Mouse (Mus musculus): ENCODE data around the gene Epn2. TPM values are rescaled to one million over a fixed set of nuclear protein-coding genes. Genes with fewer than 3 reads are reported as not detected.

Epn2 gene
- total RNA-seq, 2 experiments from 2014 or later: not detected

GRCm38 (mm10) chr11:61473630-61474029 is 105.9 kb downstream of the Epn2 start:
- no peak for ATAC-seq (replicated peaks; ENCODE audit: poor library complexity, severe bottlenecking)

- no peak for ATAC-seq (replicated peaks; ENCODE audit: poor library complexity, severe bottlenecking)
Observed at GRCm38 (mm10) chr11:61470880-61471279, 108.6 kb downstream of the Epn2 start.

- peak; percentile 93 for ATAC-seq (replicated peaks; ENCODE audit: poor library complexity, severe bottlenecking)
Observed at GRCm38 (mm10) chr11:61469317-61469917, 110.1 kb downstream of the Epn2 start.

GRCm38 (mm10) chr11:61468534-61468933 is 111.0 kb downstream of the Epn2 start:
- ATAC-seq (replicated peaks; ENCODE audit: poor library complexity, severe bottlenecking): peak; percentile 24; the same call in 1 of the 2 replicates

Other genes starting within 250 kb of the Epn2 start
- not detected in 2 replicates for gene Slc47a2, start 236.8 kb downstream of the Epn2 start, total RNA-seq (2014; fragmentation: Nextera tagmentation)
- not detected in 2 replicates for gene Slc47a2, start 236.8 kb downstream of the Epn2 start, total RNA-seq (2017)
- gene Slc47a1, start 201.3 kb downstream of the Epn2 start, total RNA-seq (2014; fragmentation: Nextera tagmentation): not detected in 2 replicates
- not detected in 2 replicates for gene Slc47a1, start 201.3 kb downstream of the Epn2 start, total RNA-seq (2017)
- gene Rnf112, start 125.6 kb downstream of the Epn2 start, total RNA-seq (2014; fragmentation: Nextera tagmentation): not detected in 2 replicates
- not detected in 2 replicates for gene Rnf112, start 125.6 kb downstream of the Epn2 start, total RNA-seq (2017)
- gene Mfap4, start 94.3 kb downstream of the Epn2 start, total RNA-seq (2014; fragmentation: Nextera tagmentation): not detected in 2 replicates
- gene Mfap4, start 94.3 kb downstream of the Epn2 start, total RNA-seq (2017): not detected in 2 replicates
- gene Mapk7, start 85.3 kb downstream of the Epn2 start, total RNA-seq (2014; fragmentation: Nextera tagmentation): 9.2 and 12.9 TPM in 2 replicates
- gene Mapk7, start 85.3 kb downstream of the Epn2 start, total RNA-seq (2017): 5.9 and 13.1 TPM in 2 replicates
- gene B9d1, start 74.5 kb downstream of the Epn2 start, total RNA-seq (2014; fragmentation: Nextera tagmentation): 1.6 TPM in 1 of 2 replicates, not detected in the other
- not detected in 2 replicates for gene B9d1, start 74.5 kb downstream of the Epn2 start, total RNA-seq (2017)
- gene Grap, start 73.6 kb upstream of the Epn2 start, total RNA-seq (2014; fragmentation: Nextera tagmentation): 2.0 TPM in 1 of 2 replicates, not detected in the other
- gene Grap, start 73.6 kb upstream of the Epn2 start, total RNA-seq (2017): 0.30 and 0.31 TPM in 2 replicates
- not detected in 2 replicates for gene Fam83g, start 104.4 kb upstream of the Epn2 start, total RNA-seq (2014; fragmentation: Nextera tagmentation)
- not detected in 2 replicates for gene Fam83g, start 104.4 kb upstream of the Epn2 start, total RNA-seq (2017)
- not detected in 2 replicates for gene Slc5a10, start 141.1 kb upstream of the Epn2 start, total RNA-seq (2014; fragmentation: Nextera tagmentation)
- gene Slc5a10, start 141.1 kb upstream of the Epn2 start, total RNA-seq (2017): not detected in 2 replicates
- gene Prpsap2, start 182.4 kb upstream of the Epn2 start, total RNA-seq (2014; fragmentation: Nextera tagmentation): 33.3 and 48.5 TPM in 2 replicates
- gene Prpsap2, start 182.4 kb upstream of the Epn2 start, total RNA-seq (2017): 37.7 and 39.7 TPM in 2 replicates

Data from granulocyte monocyte progenitor cell, adult 5-6 weeks (primary cell).